Mouse (Mus musculus): Measurements from ENCODE around the gene Pdgfb.

DNA sequence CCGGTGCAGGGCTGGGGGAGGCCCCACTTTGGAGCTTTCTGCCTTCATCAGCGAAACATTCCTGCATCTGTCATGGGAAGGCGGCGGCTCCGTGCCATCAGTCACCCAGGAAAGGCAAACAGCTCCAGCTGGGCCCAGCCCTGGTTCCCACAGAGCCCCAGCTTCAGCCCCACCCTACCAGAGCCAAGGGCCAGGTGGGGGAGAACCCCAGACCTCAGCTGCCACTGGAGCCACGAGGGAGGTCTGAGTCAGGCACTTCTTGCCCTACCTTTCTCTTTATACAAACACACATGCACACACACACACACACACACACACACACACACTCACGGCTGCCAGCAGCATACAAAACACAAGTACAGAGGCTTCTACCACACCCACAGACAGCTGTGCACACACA, 30.6 kb downstream of the Pdgfb start:
- TF ChIP-seq POLR2A (IDR thresholded peaks at IDR 0.05; ENCODE audit: insufficient read length, low read depth) (no peak), REST (IDR thresholded peaks at IDR 0.05; ENCODE audit: insufficient read depth, insufficient read length) (no peak), POLR2AphosphoS2 (IDR thresholded peaks at IDR 0.05; ENCODE audit: insufficient read length, low read depth) (no peak), E2F4 (IDR thresholded peaks at IDR 0.05; ENCODE audit: insufficient read depth) (no peak), TCF3 (IDR thresholded peaks at IDR 0.05; ENCODE audit: insufficient read length, low read depth) (no peak), MYOG (IDR thresholded peaks at IDR 0.05; ENCODE audit: control insufficient read depth in 1 of 3, insufficient read depth in 1 of 3, insufficient read length in 2 of 3, low read depth in 2 of 3) (peak in 2 of 3 experiments; percentile 50 to 69), MAX (IDR thresholded peaks at IDR 0.05; ENCODE audit: low read depth) (no peak), MYOD1 (IDR thresholded peaks at IDR 0.05; ENCODE audit: control insufficient read depth in 1 of 3, insufficient read length in 2 of 3, low read depth in 2 of 3) (peak in 2 of 3 experiments; percentile 45 to 64), SRF (IDR thresholded peaks at IDR 0.05; ENCODE audit: control insufficient read depth, insufficient read length, low read depth) (no peak), CEBPB (IDR thresholded peaks at IDR 0.05; ENCODE audit: insufficient read depth, poor library complexity, severe bottlenecking) (no peak), TCF12 (IDR thresholded peaks at IDR 0.05; ENCODE audit: insufficient read depth, poor library complexity, severe bottlenecking) (no peak)
